Mouse (Mus musculus): ENCODE measurements around the gene Btbd11.

- no peak for TF ChIP-seq CTCF (IDR thresholded peaks at IDR 0.05; ENCODE audit: low read depth)
- TF ChIP-seq EP300 (optimal IDR thresholded peaks at IDR 0.05) = no peak
Observed at GRCm38 (mm10) chr10:85460736-85461135, 74.1 kb downstream of the Btbd11 start.
